Mouse (Mus musculus): ENCODE data around the gene Zfp866.
A peak's percentile ranks its signal among the peaks of the same experiment; 100 is the strongest.

Zfp866 gene

DNA sequence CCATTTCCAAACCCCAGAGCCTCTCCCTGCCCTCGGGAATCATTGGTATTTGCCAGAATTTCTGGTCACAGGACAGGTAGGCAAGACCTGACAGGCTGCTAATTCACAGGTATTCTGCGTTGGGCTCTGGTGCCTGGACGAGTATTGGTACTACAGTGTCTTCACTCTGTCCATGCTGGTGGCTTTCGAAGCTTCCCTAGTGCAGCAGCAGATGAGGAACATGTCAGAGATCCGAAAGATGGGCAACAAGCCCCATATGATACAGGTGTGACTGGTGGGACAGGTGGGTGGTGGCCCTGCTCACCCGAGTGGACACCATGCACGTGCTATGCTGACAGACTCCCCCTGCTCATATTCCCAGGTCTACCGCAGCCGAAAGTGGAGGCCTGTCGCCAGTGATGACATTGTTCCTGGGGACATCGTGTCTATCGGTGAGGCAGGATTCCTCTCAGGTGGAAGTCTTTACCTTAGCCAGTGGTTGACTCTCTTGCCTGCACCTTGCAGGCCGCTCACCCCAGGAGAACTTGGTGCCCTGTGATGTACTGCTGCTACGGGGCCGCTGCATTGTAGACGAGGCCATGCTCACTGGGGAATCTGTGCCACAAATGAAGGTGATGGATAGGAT is 5.9 kb upstream of the Zfp866 start:
- DNase-seq: no peak

DNA sequence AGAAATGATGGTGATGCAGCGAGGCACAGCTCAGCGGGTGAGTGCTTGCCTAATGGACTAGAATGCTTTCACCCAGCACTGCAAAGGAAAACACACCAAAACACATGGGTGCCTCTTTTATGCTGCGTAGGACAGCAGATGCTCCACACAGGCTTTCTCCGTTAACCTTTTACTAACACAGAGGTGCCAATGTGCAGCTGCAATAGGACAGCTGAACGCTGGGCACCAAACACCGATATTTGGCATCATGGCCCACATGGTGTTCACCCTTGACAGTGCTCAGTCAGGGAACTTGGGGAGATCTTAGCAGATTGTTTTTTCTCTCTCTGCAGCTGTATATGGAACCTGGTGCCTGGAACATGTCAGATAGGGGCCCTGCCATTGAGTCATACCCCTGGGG is 3.9 kb upstream of the Zfp866 start:
- DNase-seq: no peak

DNA sequence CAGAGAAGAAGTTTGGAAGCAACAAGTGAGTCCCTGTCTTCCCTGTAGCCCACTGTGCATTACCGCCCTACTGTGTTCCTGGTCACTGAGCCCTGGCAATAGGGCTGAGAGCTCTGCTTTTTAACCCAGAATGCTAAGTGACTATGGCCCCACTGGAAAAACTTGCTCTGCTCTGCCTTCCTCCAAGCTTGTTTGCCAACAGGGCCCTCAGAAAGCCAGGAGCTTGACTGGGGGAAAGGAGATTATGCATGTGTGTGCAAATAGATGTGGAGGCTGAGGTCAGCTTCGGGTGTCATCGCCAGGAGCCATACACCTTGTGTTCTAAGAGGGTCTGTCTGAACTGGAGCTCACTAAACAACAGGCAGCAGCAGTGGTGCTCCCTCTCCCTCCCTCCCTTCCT is 3.1 kb upstream of the Zfp866 start:
- DNase-seq: no peak

DNA sequence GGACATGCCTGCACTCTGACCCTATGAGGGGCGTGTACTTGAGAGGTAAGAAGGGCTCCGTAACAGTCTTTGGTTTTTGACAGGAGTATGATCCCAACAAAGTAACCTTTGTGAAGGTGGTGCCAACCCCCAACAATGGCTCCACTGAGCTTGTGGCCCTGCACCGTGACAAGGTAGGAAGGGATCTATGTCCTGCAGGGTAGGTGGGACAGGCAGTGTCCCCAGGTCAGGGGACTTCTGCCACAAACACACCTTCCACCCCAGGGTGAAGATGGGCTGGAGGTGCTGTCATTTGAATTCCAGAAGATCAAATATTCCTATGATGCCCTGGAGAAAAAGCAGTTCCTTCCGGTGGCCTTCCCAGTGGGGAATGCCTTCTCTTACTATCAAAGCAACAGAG is 2.7 kb upstream of the Zfp866 start:
- DNase-seq: no peak

DNA sequence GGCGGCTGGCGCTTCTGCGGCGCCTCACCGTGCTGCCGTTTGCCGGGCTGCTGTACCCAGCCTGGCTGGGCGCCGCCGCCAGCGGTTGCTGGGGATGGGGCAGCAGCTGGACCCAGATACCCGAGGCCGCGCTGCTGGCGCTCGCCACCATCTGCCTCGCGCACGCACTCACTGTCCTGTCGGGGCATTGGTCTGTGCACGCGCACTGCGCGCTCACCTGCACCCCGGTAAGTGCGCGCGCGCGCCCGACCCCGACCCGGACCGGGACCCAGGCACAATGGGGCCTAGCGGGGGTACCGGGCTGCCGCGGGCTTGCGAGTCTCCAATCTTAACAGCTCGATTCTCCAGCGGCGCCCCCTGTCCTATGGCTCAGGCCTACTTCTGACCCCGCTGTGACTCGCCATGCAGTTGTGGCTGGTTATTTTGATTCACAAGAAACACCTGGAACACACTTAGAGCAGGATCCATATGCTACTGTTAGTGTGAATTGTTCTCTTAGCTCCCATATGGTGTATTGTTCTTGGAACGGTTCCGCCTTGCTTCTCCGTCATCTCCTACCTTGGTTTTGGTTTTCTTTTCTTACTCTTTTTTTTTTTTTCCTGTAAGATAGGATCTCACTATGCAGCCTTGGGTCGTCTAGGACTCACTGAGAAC is 564 bp upstream of the Zfp866 start:
- DNase-seq: peak; percentile 60

DNA sequence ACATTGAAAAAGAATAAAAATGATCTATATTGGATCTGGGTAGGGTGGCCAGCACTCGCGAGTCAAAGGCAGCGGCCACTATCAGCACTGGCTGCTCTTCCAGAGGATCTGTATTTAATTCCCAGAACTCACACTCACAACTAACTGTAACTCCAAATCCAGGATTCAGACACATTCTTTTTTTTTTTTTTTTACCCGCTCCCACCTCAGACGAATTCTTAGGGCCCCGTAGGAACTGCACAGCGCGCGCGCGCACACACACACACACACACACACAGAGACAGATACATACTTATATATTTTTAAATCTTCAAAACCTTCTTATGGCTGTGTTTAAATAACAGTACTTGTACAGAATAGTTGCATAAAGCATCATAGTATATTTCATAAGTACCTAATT is 614 bp downstream of the Zfp866 start:
- DNase-seq: peak; percentile 7

- no peak for DNase-seq
These were observed 1.2 kb downstream of the Zfp866 start for GRCm38 (mm10) chr8:69789731-69790130.

DNA sequence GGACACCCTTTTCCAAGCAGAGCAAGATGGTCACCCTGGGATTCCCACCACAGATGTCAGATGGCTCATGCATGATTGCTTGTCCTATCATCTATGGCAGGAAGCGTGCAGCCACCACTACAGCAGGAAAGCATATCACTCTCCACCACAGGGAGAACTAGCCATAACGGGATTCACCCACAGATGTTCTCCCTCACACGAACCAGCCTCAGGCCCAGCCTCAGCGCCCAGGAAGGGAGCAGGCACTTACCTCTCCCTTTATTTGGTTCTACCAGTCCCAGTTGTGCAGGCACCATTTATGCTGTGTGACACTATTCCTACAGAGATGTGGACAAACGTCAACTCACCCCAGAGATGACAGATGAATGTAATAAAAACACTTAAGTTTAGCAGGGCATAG is 1.9 kb downstream of the Zfp866 start:
- DNase-seq: no peak

- DNase-seq: no peak
These were observed 13.9 kb downstream of the Zfp866 start for GRCm38 (mm10) chr8:69777111-69777510.

DNA sequence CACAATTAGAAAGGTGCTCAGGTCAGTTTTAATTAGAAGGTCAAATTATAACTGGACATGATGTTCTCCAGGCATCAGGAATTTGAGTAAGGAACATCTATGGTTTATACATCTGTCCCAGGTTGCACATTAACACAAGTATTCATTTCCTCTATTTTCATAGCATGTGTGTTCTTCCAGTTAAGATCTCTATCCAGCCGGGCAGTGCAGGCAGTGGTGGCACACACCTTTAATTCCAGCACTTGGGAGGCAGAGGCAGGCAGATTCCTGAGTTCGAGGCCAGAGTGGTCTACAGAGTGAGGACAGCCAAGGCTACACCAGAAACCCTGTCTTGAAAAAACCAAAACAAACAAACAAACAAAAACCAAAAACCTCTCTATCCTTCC is 15.8 kb downstream of the Zfp866 start:
- DNase-seq: no peak

- peak; percentile 99 for DNase-seq
These were observed 16.4 kb downstream of the Zfp866 start, which contains the start of gene Gm20422 for GRCm38 (mm10) chr8:69774503-69775148. Gene Gm20422, minus strand, starts transcription at chr8:69774886.

DNA sequence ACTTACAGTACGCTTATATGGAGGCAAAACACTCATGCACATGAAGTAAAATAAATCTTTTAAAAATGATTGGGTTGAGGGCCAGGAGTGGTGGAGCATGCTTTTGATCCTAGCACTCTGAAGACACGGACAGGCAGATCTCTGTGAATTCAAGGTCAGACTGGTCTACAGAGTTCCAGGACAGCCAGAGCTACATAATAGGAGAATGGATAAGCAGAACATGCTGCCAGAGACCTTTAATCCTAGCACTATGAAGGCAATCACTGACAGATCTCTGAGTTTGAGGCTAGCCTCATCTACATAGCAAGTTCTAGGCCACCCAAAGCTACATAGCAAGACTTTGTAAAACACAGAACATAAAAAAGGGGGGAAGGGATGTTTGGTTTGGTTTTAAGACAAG is 18.9 kb downstream of the Zfp866 start:
- DNase-seq: no peak

- DNase-seq: no peak
These were observed 19.8 kb downstream of the Zfp866 start for GRCm38 (mm10) chr8:69771221-69771620.

DNA sequence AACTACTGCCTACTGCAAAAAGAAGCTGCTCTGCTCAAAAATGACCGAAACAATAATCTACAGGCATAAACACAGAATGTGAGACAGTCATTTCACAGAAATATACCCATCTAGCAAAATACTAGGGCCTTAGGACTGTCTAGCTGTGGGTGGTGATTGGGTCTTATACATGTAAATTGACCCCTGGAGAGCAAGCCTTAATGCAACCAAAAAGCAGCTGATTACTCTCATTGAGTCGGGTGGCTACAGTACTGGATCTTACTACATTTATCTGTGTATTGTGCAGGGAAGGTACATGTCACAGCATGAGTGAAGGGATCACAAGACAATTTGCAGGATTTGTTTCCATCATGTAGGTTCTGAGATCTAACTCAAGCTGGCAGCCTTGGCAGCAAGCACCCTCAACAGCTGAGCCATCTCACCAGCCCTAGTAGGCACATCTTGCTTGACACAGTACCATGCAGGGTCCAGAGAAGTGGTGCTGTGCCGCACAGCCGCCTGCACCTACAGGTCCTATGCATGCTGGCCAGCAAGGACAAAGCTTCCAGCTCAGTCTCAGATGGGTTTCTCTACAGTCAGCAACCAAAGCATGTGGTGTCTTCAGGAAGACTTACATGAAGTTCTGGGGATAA is 29.0 kb downstream of the Zfp866 start:
- DNase-seq: no peak

- DNase-seq: no peak
These were observed 32.7 kb downstream of the Zfp866 start for GRCm38 (mm10) chr8:69758316-69758715.

DNA sequence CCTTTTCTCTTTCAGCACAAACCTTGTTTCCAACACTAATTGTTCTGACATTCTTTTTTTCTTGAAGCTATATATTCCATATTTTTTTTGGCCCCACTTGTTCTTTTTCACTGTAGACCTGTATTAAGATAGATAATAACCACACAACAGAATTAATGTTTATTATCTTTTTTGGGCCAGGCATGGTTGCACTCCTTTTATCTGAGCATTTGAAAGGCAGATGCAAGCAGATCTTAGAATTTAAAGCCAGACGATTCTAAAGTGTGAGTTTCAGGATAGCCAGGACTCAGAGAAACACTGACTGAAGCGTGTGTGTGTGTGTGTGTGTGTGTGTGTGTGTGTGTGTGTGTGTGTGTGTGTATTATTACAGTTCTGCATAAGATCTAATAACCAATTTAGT is 38.5 kb downstream of the Zfp866 start:
- DNase-seq: no peak

GRCm38 (mm10) chr8:69749544-69750454 is 41.2 kb downstream of the Zfp866 start, which contains the start of gene Zfp963:
Gene Zfp963, minus strand, starts transcription at chr8:69749970.
- peak; percentile 96 for DNase-seq

DNA sequence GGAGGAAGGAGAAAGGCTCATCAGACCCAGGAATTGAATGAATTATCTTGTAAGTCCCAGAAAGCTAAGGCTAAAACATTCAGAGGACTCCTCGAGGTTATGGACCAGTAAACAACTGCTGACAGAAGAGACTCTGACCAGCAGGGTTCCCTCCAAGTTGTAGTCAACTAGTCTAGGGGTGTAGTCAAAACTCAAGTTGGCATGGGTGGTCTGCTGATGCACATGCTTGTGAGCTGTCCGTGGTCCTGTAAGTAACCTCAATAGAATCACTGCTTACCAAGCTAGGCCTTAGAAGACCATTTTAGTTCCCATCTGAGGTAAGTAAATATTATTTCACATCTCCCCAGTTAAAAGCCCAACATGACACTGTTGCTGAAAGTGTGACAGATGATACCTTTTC is 49.7 kb downstream of the Zfp866 start:
- no peak for DNase-seq

- no peak for DNase-seq
These were observed 50.2 kb downstream of the Zfp866 start for GRCm38 (mm10) chr8:69740763-69741162.

GRCm38 (mm10) chr8:69735495-69735894 is 55.5 kb downstream of the Zfp866 start:
- no peak for DNase-seq

DNA sequence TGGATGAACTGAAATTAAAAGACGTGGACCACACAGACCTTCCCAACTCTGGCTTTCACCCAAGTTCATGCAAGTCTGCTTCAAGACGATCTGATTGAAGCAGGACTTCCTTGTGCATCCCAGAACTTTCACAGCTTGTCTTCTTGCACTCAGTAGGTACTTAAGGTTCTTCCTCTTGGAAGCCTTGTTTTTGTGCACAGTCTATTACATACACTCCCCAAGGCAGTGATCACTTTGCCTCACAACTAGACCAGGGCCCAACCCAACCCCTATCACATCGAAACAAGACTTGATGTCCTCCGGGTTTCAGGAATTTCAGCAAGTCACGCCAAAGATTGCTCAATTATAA is 73.8 kb downstream of the Zfp866 start:
- DNase-seq: no peak

DNA sequence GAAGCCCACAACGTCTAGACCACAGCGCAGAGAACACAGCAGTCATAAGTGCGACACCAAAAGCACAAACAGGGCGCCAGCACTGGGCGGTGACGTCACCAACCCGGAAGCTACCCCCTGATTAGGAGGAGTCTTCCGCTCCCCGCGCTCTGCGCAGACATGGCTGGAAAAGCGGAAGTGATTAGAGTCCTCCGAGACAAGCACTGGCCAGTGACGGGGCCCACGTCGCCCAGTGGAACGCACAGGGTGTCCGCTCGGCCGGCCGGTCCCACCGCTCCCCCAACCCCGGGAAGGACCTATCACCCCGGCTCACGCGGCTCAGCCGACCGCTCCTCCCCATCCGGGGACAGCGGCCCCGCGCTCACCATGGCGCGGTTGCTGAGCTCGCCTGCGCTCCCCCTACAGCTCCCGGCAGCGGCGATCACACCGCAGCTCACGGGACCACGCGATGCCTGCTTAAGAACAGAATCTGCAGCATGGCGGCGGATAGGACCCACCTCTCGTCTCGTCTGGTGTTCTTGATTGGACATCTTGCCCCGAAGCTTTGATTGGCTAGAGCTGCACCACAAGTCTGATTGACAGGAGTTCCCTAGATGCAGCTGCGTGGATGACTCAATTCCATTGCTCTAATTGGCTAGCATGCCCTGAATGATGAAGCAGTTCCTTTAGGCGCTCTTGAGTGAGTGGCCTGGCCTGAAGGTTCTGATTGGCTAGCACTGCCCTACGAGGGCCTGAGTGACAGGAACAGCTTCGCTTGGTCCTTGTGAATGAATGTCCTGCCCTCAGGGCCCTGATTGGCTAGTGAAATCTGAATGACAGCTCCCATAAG is 74.4 kb downstream of the Zfp866 start:
- peak; percentile 100 for DNase-seq

All from retina, postnatal 1 day (tissue).